10 mouse cellular contexts compared by ENCODE assay signal in genomic region chr5:134467030-134467549, GRCm38 (mm10). TPM values are rescaled to one million over a fixed set of nuclear protein-coding genes. Genes with fewer than 3 reads are reported as not detected.
DNase-seq lines count a peak whose midpoint lies in the region; ATAC-seq and TF ChIP-seq lines count a peak whose summit lies in the region.
"Had no signal": no experiment of that assay in that cellular context is flagged by ENCODE, and none has a peak within 500 bp of the region (broad histone marks: within the 10 kb centered on the region; RNA-seq: fewer than 3 reads in every experiment).

No protein-coding gene starts in this region.

- no peak overlapping the region for H3K4me3 ChIP-seq in cortical plate, adult 2 months (ENCODE audit: insufficient read depth, low read length)
- H3K4me3 ChIP-seq in hindbrain, embryonic 16.5 days (ENCODE audit: low read length) = no peak overlapping the region
- H3K4me3 ChIP-seq in midbrain, embryonic 11.5 days (ENCODE audit: low read depth, low read length) = no peak overlapping the region

- H3K4me1 ChIP-seq in cortical plate, adult 2 months (ENCODE audit: control insufficient read depth, insufficient read depth, low read length) = peaks cover 5% of the 10 kb centered on the region; the same call in 1 of the 2 replicates
- H3K4me1 ChIP-seq in hindbrain, embryonic 16.5 days (ENCODE audit: control insufficient read depth, insufficient read depth, low read depth, low read length) = peaks cover 10% of the 10 kb centered on the region
- H3K4me1 ChIP-seq in midbrain, embryonic 11.5 days (ENCODE audit: control insufficient read depth, insufficient read depth, low read length) = peaks cover 14% of the 10 kb centered on the region

- no peak for TF ChIP-seq POLR2A in cortical plate, adult 2 months (IDR thresholded peaks at IDR 0.05; ENCODE audit: extremely low read depth, insufficient read depth, low read length)

- no peak for TF ChIP-seq CTCF in cortical plate, adult 2 months (IDR thresholded peaks at IDR 0.05; ENCODE audit: extremely low read depth, insufficient read depth, low read length)

- 62% methylated on average over 8 of the region's 8 CpGs for WGBS in hindbrain, embryonic 16.5 days
- 55% methylated on average over 8 of the region's 8 CpGs for WGBS in midbrain, embryonic 11.5 days

- H3K27me3 ChIP-seq in hindbrain, embryonic 16.5 days (replicated peaks; ENCODE audit: control insufficient read depth, insufficient read depth, low read length) = no peaks in the 10 kb centered on the region
- no peaks in the 10 kb centered on the region for H3K27me3 ChIP-seq in midbrain, embryonic 11.5 days (ENCODE audit: control insufficient read depth, insufficient read depth, low read length)
- H3K27me3 ChIP-seq: Patski had no signal

- 0 out of 2 replicates have a peak overlapping the region, but pooled peaks have one; percentile 3 for H3K27ac ChIP-seq in cortical plate, adult 2 months (ENCODE audit: insufficient read depth, low read length)
- H3K27ac ChIP-seq in hindbrain, embryonic 16.5 days (ENCODE audit: low read depth, low read length) = no peak overlapping the region
- H3K27ac ChIP-seq in midbrain, embryonic 11.5 days (ENCODE audit: low read depth, low read length) = no peak overlapping the region

- peak; percentile 59 for DNase-seq in ZHBTc4 (ENCODE audit: low read depth, low spot score)
- DNase-seq in midbrain, embryonic 11.5 days (ENCODE audit: low spot score, missing footprints) = peak; percentile 90
- no peak for DNase-seq in adipocyte (ENCODE audit: low spot score)
- no peak for DNase-seq in spleen, postnatal 4 days (ENCODE audit: low spot score in 2 of 2)
- DNase-seq: cerebellum, adult 2 months had no signal

- ATAC-seq in hindbrain, embryonic 16.5 days = 0 out of 2 replicates have a peak, but pooled peaks have one; percentile 35
- ATAC-seq in midbrain, embryonic 11.5 days (ENCODE audit: low FRiP score) = peak; percentile 44; the same call in 1 of the 2 replicates
- no peak for ATAC-seq in megakaryocyte, adult 5-6 weeks (ENCODE audit: poor library complexity, severe bottlenecking)
- no peak for ATAC-seq in granulocyte monocyte progenitor cell, adult 5-6 weeks (replicated peaks; ENCODE audit: poor library complexity, severe bottlenecking)
- ATAC-seq: Patski had no signal

- H3K9ac ChIP-seq in hindbrain, embryonic 16.5 days (ENCODE audit: low read depth, low read length) = no peak overlapping the region
- no peak overlapping the region for H3K9ac ChIP-seq in midbrain, embryonic 11.5 days (ENCODE audit: low read length)

- H3K4me2 ChIP-seq in hindbrain, embryonic 16.5 days (ENCODE audit: low read length) = no peak overlapping the region
- no peak overlapping the region for H3K4me2 ChIP-seq in midbrain, embryonic 11.5 days

- no peaks in the 10 kb centered on the region for H3K36me3 ChIP-seq in hindbrain, embryonic 16.5 days (ENCODE audit: control insufficient read depth, insufficient read depth, low read length)
- H3K36me3 ChIP-seq in midbrain, embryonic 11.5 days (ENCODE audit: control insufficient read depth, insufficient read depth, low read length) = no peaks in the 10 kb centered on the region

- H3K9me3 ChIP-seq in hindbrain, embryonic 16.5 days (ENCODE audit: control insufficient read depth, low read length) = no peaks in the 10 kb centered on the region
- no peaks in the 10 kb centered on the region for H3K9me3 ChIP-seq in midbrain, embryonic 11.5 days (ENCODE audit: control insufficient read depth, low read length)

RNA-seq across cellular contexts. Expression of gene Gtf2ird1, which starts 10.6 kb away (rescaled TPM):
- 31.2 and 31.9 TPM in 2 replicates for polyA plus RNA-seq in cortical plate, adult 2 months (2012; rRNA removed)
- 49.3 and 67.3 TPM in 2 replicates for polyA plus RNA-seq in hindbrain, embryonic 16.5 days (2015; fragmentation: Nextera tagmentation; extraction: Ambion mirVana)
- polyA plus RNA-seq in midbrain, embryonic 11.5 days (2014; fragmentation: Nextera tagmentation; extraction: Ambion mirVana) = 86.5 and 88.1 TPM in 2 replicates
- total RNA-seq in megakaryocyte, adult 5-6 weeks (2015) = 4.9 and 5.7 TPM in 2 replicates
- total RNA-seq in megakaryocyte, adult 5-6 weeks (2017) = 4.4 and 8.7 TPM in 2 replicates
- 28.2 and 43.1 TPM in 2 replicates for total RNA-seq in granulocyte monocyte progenitor cell, adult 5-6 weeks (2014; fragmentation: Nextera tagmentation)
- 9.5 and 14.0 TPM in 2 replicates for total RNA-seq in granulocyte monocyte progenitor cell, adult 5-6 weeks (2017)

Comparison
In these comparisons a context has a peak if more than half of its experiments do, and no peak if none do; other contexts are left out.
1. DNase-seq: peak in ZHBTc4 (single experiment) and midbrain, embryonic 11.5 days (single experiment); none in adipocyte (single experiment) and spleen, postnatal 4 days (0 of 2).
2. ATAC-seq: peak in hindbrain, embryonic 16.5 days (single experiment) and midbrain, embryonic 11.5 days (single experiment); none in megakaryocyte, adult 5-6 weeks (single experiment) and granulocyte monocyte progenitor cell, adult 5-6 weeks (single experiment).